Mouse (Mus musculus) thymus, adult 2 months (tissue): ENCODE measurements around the gene Nfyc. TPM values are rescaled to one million over a fixed set of nuclear protein-coding genes. Genes with fewer than 3 reads are reported as not detected.

Source experiments
- DNase-seq: peaks from one replicate; pipeline ENCODE4 v3.0.0; 2021
- H3K27ac ChIP-seq: fragments of 200-500 bp; 2 replicates; pipeline ENCODE4 v1.5.1; 2012; ENCODE audit warnings: low read length, control low read depth; ENCODE audit not compliant: control insufficient read depth, insufficient read depth
- H3K27me3 ChIP-seq: fragments of 200-500 bp; 2 replicates; pipeline ENCODE4 v1.6.1; 2012; ENCODE audit warnings: mild to moderate bottlenecking, low read length, moderate library complexity, mixed read lengths; ENCODE audit not compliant: control insufficient read depth, insufficient read depth
- H3K36me3 ChIP-seq: fragments of 200-500 bp; 2 replicates; pipeline ENCODE4 v1.6.1; 2012; ENCODE audit warnings: mild to moderate bottlenecking, low read length, moderate library complexity; ENCODE audit not compliant: control insufficient read depth, insufficient read depth
- H3K4me1 ChIP-seq: fragments of 200-500 bp; replicated peaks from 2 replicates; pipeline ENCODE4 v1.6.1; 2012; ENCODE audit warnings: low read length; ENCODE audit not compliant: control insufficient read depth, insufficient read depth
- H3K4me3 ChIP-seq: fragments of 200-500 bp; 2 replicates; pipeline ENCODE4 v1.5.1; 2012; ENCODE audit warnings: mild to moderate bottlenecking, low read length, control low read depth, moderate library complexity; ENCODE audit not compliant: control insufficient read depth, insufficient read depth
- CTCF ChIP-seq: fragments of 200-500 bp; IDR thresholded peaks from 2 replicates; pipeline ENCODE4 v1.5.1; 2012; ENCODE audit warnings: mild to moderate bottlenecking, control low read depth, low read length, moderate library complexity, borderline replicate concordance; ENCODE audit not compliant: control insufficient read depth, poor library complexity, insufficient read depth; ENCODE audit errors: extremely low read depth
- POLR2A ChIP-seq: fragments of 200-500 bp; IDR thresholded peaks from 2 replicates; pipeline ENCODE4 v1.6.1; 2012; ENCODE audit warnings: mild to moderate bottlenecking, low read length, control low read depth, moderate library complexity; ENCODE audit not compliant: control insufficient read depth, poor library complexity, insufficient read depth; ENCODE audit errors: extremely low read depth
- WGBS: fragments of 180-500 bp; shearing (Covaris S2); methylation state at CpG from one replicate; pipeline ENCODE4 v1.1.7; 2018; 5-methylcytosine and 5-hydroxymethylcytosine counted together
- polyA plus RNA-seq: library from polyadenylated mRNA; depleted of rRNA; stranded (reverse); fragments of >200 nt; gene quantifications from 2 replicates; pipeline ENCODE4 v1.2.3, GENCODE M21; 2012; rRNA removed

The Nfyc gene
- polyA plus RNA-seq, 1 experiment = 354 TPM

- 66% methylated on average over 6 of the region's 6 CpGs for WGBS
- no peak for TF ChIP-seq POLR2A
- no peak for TF ChIP-seq CTCF
These were observed 117.4 kb downstream of the Nfyc start for GRCm38 (mm10) chr4:120713856-120714497.

GRCm38 (mm10) chr4:120713021-120713420, 118.4 kb downstream of the Nfyc start:
- TF ChIP-seq POLR2A = no peak
- TF ChIP-seq CTCF = no peak
- no peaks in the 10 kb centered on the region; the same call in 1 of the 2 replicates for H3K27me3 ChIP-seq
- no peaks in the 10 kb centered on the region for H3K36me3 ChIP-seq
- peaks cover 11% of the 10 kb centered on the region for H3K4me1 ChIP-seq
- WGBS = 95% methylated on average over 6 of the region's 6 CpGs
- DNase-seq = no peak
- no peak overlapping the region for H3K27ac ChIP-seq
- H3K4me3 ChIP-seq = no peak overlapping the region

More at GRCm38 (mm10) chr4:120713856-120714497, 117.4 kb downstream of the Nfyc start:
- Histone ChIP-seq H3K4me3 (no peak overlapping the region), H3K36me3 (no peaks in the 10 kb centered on the region), H3K27me3 (no peaks in the 10 kb centered on the region; the same call in 1 of the 2 replicates), H3K4me1 (peaks cover 11% of the 10 kb centered on the region), H3K27ac (no peak overlapping the region)
- DNase-seq = no peak

- Histone ChIP-seq H3K27me3 (no peaks in the 10 kb centered on the region; the same call in 1 of the 2 replicates), H3K4me3 (no peak overlapping the region), H3K36me3 (no peaks in the 10 kb centered on the region), H3K4me1 (peaks cover 11% of the 10 kb centered on the region), H3K27ac (no peak overlapping the region)
- no peak for DNase-seq
- WGBS = 94% methylated on average over 12 of the region's 12 CpGs
- TF ChIP-seq CTCF = no peak
These were observed 119.1 kb downstream of the Nfyc start for GRCm38 (mm10) chr4:120712236-120712635.

Other genes starting within 250 kb of the Nfyc start
- gene Gm8439, start 242.8 kb downstream of the Nfyc start, polyA plus RNA-seq = not detected in 2 replicates
- gene Cited4, start 165.0 kb downstream of the Nfyc start, polyA plus RNA-seq = 6.5 and 9.2 TPM in 2 replicates
- 1.1 and 2.0 TPM in 2 replicates for gene Kcnq4, start 83.0 kb downstream of the Nfyc start, polyA plus RNA-seq
- 3.7 and 4.1 TPM in 2 replicates for gene Rims3, start 23.2 kb upstream of the Nfyc start, polyA plus RNA-seq
- 10.9 and 11.7 TPM in 2 replicates for gene Exo5, start 93.4 kb upstream of the Nfyc start, polyA plus RNA-seq
- gene Zfp69, start 120.1 kb upstream of the Nfyc start, polyA plus RNA-seq = 3.2 and 3.4 TPM in 2 replicates
- 87.4 and 88.9 TPM in 2 replicates for gene Smap2, start 185.7 kb upstream of the Nfyc start, polyA plus RNA-seq
- 0.20 and 0.38 TPM in 2 replicates for gene Col9a2, start 207.8 kb upstream of the Nfyc start, polyA plus RNA-seq